Mouse (Mus musculus): ENCODE measurements at regions not wholly inside any gene's neighbourhood (a gene's known extent, or its start where the extent isn't known, plus 50 kb on each side); places are given as distances from the start of the nearest gene placed in this dataset.

- Histone ChIP-seq H3K4me3 (ENCODE audit: insufficient read depth in 1 of 2, low read depth in 2 of 2, low read length in 2 of 2) (no peak overlapping the region), H3K27me3 (ENCODE audit: control insufficient read depth, insufficient read depth, low read length) (no peaks in the 10 kb centered on the region), H3K27ac (no peak overlapping the region), H3K4me2 (ENCODE audit: low read depth) (no peak overlapping the region), H3K4me1 (replicated peaks; ENCODE audit: control insufficient read depth in 2 of 2, insufficient read depth in 2 of 2, low read length in 1 of 2) (no peaks in the 10 kb centered on the region), H3K36me3 (replicated peaks; ENCODE audit: control insufficient read depth, insufficient read depth, low read depth) (no peaks in the 10 kb centered on the region), H3K9ac (replicated peaks) (no peak overlapping the region), H3K9me3 (ENCODE audit: control insufficient read depth, low read length) (no peaks in the 10 kb centered on the region)
- DNase-seq (ENCODE audit: low read depth in 3 of 3, low spot score in 3 of 3) (no peak), ATAC-seq (ENCODE audit: insufficient read depth) (no peak)
- TF ChIP-seq CTCF (IDR thresholded peaks at IDR 0.05; ENCODE audit: low read depth) (no peak), EP300 (IDR thresholded peaks at IDR 0.05; ENCODE audit: low read depth) (no peak)
- 12% methylated on average over 3 of the region's 3 CpGs for WGBS (ENCODE audit: insufficient replicate concordance)
Measured at GRCm38 (mm10) chr15:74387533-74387932, 248.6 kb downstream of the Mroh4 start.

- Histone ChIP-seq H3K4me1 (replicated peaks; ENCODE audit: control insufficient read depth in 2 of 2, insufficient read depth in 2 of 2, low read length in 1 of 2) (no peaks in the 10 kb centered on the region), H3K9me3 (ENCODE audit: control insufficient read depth, low read length) (no peaks in the 10 kb centered on the region), H3K9ac (replicated peaks) (no peak overlapping the region), H3K27ac (no peak overlapping the region), H3K36me3 (replicated peaks; ENCODE audit: control insufficient read depth, insufficient read depth, low read depth) (no peaks in the 10 kb centered on the region), H3K4me3 (ENCODE audit: insufficient read depth in 1 of 2, low read depth in 2 of 2, low read length in 2 of 2) (no peak overlapping the region), H3K4me2 (ENCODE audit: low read depth) (no peak overlapping the region), H3K27me3 (ENCODE audit: control insufficient read depth, insufficient read depth, low read length) (no peaks in the 10 kb centered on the region)
- ATAC-seq (ENCODE audit: insufficient read depth), result no peak
- TF ChIP-seq EP300 (IDR thresholded peaks at IDR 0.05; ENCODE audit: low read depth) (no peak), CTCF (IDR thresholded peaks at IDR 0.05; ENCODE audit: low read depth) (no peak)
- 43% methylated on average over 4 of the region's 4 CpGs for WGBS (ENCODE audit: insufficient replicate concordance)
- no peak for DNase-seq (ENCODE audit: low read depth in 3 of 3, low spot score in 3 of 3)
Measured at GRCm38 (mm10) chr15:74382556-74382955, 253.6 kb downstream of the Mroh4 start.

- Histone ChIP-seq H3K4me1 (replicated peaks; ENCODE audit: control insufficient read depth in 2 of 2, insufficient read depth in 2 of 2, low read length in 1 of 2) (no peaks in the 10 kb centered on the region), H3K4me3 (ENCODE audit: insufficient read depth in 1 of 2, low read depth in 2 of 2, low read length in 2 of 2) (no peak overlapping the region), H3K27ac (no peak overlapping the region), H3K27me3 (ENCODE audit: control insufficient read depth, insufficient read depth, low read length) (no peaks in the 10 kb centered on the region), H3K9ac (replicated peaks) (no peak overlapping the region), H3K9me3 (ENCODE audit: control insufficient read depth, low read length) (no peaks in the 10 kb centered on the region), H3K4me2 (ENCODE audit: low read depth) (no peak overlapping the region), H3K36me3 (replicated peaks; ENCODE audit: control insufficient read depth, insufficient read depth, low read depth) (no peaks in the 10 kb centered on the region)
- no peak for TF ChIP-seq EP300 (IDR thresholded peaks at IDR 0.05; ENCODE audit: low read depth)
- TF ChIP-seq CTCF (IDR thresholded peaks at IDR 0.05; ENCODE audit: low read depth), result no peak
- 58% methylated on average over 6 of the region's 6 CpGs for WGBS (ENCODE audit: insufficient replicate concordance)
- no peak for ATAC-seq (ENCODE audit: insufficient read depth)
- DNase-seq (ENCODE audit: low read depth in 3 of 3, low spot score in 3 of 3), result no peak
Measured at GRCm38 (mm10) chr15:74379366-74379765, 256.8 kb downstream of the Mroh4 start.

DNA sequence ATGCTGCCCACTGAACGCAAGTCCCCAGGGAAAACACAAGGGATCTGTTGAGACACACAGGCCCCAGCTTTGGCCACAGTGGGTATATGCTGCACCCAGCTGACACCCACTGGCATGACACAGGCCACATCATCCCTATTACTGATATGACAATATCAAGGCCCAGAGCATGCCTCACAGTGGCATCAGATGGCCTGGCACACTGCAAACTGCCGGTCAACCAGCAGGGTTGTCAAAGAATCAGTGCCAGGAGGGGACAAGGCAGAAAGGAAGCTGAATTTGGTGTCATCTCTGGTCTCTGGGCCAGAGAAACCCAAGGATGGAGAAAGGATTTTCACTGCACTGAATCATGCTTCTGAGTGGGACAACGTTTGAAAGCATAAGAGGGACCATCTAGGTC, 266.7 kb downstream of the Mroh4 start:
- Histone ChIP-seq H3K9ac (replicated peaks) (no peak overlapping the region), H3K9me3 (ENCODE audit: control insufficient read depth, low read length) (no peaks in the 10 kb centered on the region), H3K4me2 (ENCODE audit: low read depth) (no peak overlapping the region), H3K4me3 (ENCODE audit: insufficient read depth in 1 of 2, low read depth in 2 of 2, low read length in 2 of 2) (no peak overlapping the region), H3K27ac (no peak overlapping the region), H3K27me3 (ENCODE audit: control insufficient read depth, insufficient read depth, low read length) (no peaks in the 10 kb centered on the region), H3K36me3 (replicated peaks; ENCODE audit: control insufficient read depth, insufficient read depth, low read depth) (no peaks in the 10 kb centered on the region), H3K4me1 (replicated peaks; ENCODE audit: control insufficient read depth in 2 of 2, insufficient read depth in 2 of 2, low read length in 1 of 2) (no peaks in the 10 kb centered on the region)
- no peak for DNase-seq (ENCODE audit: low read depth in 3 of 3, low spot score in 3 of 3)
- ATAC-seq (ENCODE audit: insufficient read depth), result no peak
- TF ChIP-seq CTCF (IDR thresholded peaks at IDR 0.05; ENCODE audit: low read depth) (no peak), EP300 (IDR thresholded peaks at IDR 0.05; ENCODE audit: low read depth) (no peak)
- 55% methylated on average over 3 of the region's 3 CpGs for WGBS (ENCODE audit: insufficient replicate concordance)

DNA sequence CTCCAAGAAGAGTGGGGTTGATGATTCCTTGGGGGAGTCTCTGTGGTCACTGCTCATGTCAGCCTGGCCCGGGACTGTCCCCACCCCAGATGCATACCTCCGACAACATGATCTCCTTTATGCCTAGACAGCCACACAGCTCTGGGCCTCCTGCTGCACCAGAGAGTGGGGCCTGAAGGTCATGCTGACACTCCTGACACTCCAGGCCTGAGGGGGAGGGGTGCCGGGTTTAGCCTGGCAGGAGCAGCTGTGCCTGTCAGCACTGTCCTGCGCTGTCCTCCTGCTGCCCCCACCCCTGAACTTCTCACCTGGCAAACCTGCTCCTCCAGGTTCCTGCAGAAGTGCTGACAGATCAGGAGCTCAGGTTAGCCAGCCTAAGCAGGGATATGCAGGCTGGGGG, 288.2 kb downstream of the Mroh4 start:
- H3K4me3 ChIP-seq (ENCODE audit: insufficient read depth in 1 of 2, low read depth in 2 of 2, low read length in 2 of 2), result no peak overlapping the region
- H3K9ac ChIP-seq (replicated peaks), result no peak overlapping the region
- no peaks in the 10 kb centered on the region for H3K4me1 ChIP-seq (replicated peaks; ENCODE audit: control insufficient read depth in 2 of 2, insufficient read depth in 2 of 2, low read length in 1 of 2)
- 36% methylated on average over 4 of the region's 4 CpGs for WGBS (ENCODE audit: insufficient replicate concordance)
- no peak for TF ChIP-seq CTCF (IDR thresholded peaks at IDR 0.05; ENCODE audit: low read depth)
- TF ChIP-seq EP300 (IDR thresholded peaks at IDR 0.05; ENCODE audit: low read depth), result no peak
- DNase-seq (ENCODE audit: low read depth in 3 of 3, low spot score in 3 of 3) (no peak), ATAC-seq (ENCODE audit: insufficient read depth) (no peak)
- no peak overlapping the region for H3K4me2 ChIP-seq (ENCODE audit: low read depth)
- H3K36me3 ChIP-seq (replicated peaks; ENCODE audit: control insufficient read depth, insufficient read depth, low read depth), result no peaks in the 10 kb centered on the region
- no peak overlapping the region for H3K27ac ChIP-seq
- no peaks in the 10 kb centered on the region for H3K9me3 ChIP-seq (ENCODE audit: control insufficient read depth, low read length)
- no peaks in the 10 kb centered on the region for H3K27me3 ChIP-seq (ENCODE audit: control insufficient read depth, insufficient read depth, low read length)

Data from liver, embryonic 14.5 days (tissue).